Mouse (Mus musculus) adrenal gland (tissue): ENCODE data around the gene Grb10.

Source experiments
- intact Hi-C: fragments of 180-260 bp; cut with DNase I; formaldehyde crosslinking; loops from one replicate; pipeline ENCODE4 v1.15.1; 2025

The Grb10 gene

GRCm38 (mm10) chr11:11972401-11973110, 65.9 kb downstream of the Grb10 start:
- intact Hi-C loops: loop anchor here (2.0 kb wide), 1 partner anchor 152 kb away; no protein-coding TSS in a partner anchor

DNA sequence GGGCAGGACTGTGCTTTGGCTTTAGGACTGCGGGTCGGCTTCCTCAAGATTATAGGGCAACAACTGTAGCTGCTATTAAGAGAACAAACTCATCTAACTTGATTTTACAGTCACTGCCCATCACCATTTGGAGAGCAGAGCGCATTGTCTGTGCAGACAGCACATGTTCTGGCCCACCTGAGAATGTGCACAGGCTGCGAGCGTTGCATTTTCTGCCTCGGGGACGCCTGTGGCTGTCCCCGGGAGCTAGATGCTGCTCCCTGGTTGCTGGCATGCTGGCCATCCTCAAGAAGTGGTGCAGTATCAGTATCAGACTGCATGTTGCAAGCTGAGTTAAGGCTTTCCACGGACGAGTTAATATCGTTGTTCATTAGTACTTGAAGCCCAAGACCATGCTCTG, 68.2 kb downstream of the Grb10 start:
- intact Hi-C loops: no loop called here

DNA sequence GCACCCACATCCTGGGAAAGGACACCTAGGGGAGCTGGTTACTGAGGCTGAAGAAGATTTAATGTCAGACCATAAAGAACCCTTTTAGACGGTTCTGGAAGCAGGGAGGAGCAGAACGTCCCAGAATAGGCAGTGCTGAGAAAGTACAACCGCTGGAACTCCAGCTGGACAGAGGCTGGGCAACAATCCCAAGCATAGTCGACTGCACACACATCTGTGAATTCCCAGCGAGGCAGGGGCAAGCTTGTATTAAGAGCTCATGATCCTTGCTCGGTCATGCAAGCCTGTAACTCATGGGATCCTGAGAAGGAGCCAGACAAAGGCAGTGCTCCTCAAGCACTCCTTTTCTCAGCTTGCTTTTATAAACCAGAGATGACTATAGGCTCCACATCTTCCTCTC, 69.7 kb downstream of the Grb10 start:
- intact Hi-C loops: no loop called here

DNA sequence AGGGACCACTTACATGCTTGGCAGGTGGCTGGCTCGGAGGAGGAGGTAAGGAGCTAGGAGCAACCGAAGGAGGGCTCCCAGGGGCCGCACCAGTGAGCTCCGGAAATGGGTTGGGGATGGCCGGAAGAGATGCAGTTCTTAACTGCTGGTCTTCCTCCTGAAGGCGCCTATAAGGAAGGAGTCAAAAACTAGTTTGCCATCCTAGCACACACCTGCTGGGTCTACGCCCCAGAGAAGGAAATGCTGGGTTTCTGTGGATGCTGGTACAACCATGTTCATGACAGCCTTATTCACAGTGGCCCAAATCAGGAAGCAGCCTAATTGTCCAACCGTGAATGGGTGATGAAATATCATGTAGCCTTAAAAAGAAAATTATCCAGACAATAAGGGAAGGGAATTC, 71.0 kb downstream of the Grb10 start:
- intact Hi-C loops: no loop called here

DNA sequence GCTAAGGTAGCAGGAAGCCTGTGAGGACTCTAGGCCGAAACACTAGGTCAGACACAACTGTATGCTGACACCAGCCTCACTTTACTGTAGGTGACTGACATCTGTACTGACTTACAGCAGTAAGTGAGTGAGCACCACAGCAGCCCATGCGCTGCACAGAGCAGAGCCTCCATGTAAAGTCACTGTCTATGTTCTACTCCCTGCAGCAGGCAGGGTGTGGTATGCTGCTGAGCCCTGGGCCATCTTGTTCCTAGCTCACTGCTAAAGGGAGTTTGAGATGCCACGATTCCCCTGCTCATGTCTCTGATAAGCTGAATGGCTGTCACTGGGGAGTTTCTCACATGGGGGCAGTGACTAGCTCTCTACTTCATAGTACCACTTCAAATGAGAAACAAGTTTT, 72.3 kb downstream of the Grb10 start:
- intact Hi-C loops: no loop called here

GRCm38 (mm10) chr11:11965501-11966125, 72.9 kb downstream of the Grb10 start:
- intact Hi-C loops: no loop called here

DNA sequence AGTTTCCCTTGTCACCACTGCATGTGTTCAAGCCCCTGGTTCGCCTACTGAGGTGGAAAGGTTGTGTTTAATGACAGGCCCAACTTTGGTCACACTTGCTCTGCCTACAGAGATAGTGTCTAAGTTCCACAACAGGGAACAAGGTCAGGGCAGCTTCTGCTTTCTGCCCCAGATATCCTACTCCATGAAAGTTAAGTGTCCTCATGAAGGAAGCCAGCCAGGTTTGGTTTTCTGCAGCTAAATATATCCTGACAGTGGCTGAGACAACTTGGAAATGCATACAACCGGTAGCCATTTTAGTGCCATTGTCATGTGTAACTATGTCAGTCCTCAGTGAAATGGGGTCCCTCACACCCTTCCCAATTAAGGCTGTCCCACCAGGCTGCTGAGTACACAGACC, 73.8 kb downstream of the Grb10 start:
- intact Hi-C loops: no loop called here

DNA sequence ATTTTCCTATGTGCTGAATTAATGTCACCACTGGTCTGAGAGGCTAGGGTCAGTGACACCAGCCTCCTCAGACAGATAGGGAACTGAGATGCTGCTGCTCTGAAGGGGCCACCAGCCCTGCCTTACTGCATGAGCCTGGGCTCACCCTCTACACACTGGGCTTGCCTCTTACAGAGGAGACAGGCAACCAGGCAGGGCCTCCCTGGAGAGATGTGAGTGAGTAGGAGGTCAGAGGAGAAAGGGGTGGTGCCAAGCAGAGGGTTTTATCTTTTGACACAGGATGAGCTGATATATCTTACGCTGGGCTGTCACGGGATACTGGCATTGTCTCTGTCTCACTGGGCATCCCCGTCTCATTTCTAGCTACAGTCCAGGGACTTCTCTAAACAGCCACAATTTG, 74.9 kb downstream of the Grb10 start:
- intact Hi-C loops: no loop called here

GRCm38 (mm10) chr11:11963065-11963464, 75.4 kb downstream of the Grb10 start:
- intact Hi-C loops: no loop called here

DNA sequence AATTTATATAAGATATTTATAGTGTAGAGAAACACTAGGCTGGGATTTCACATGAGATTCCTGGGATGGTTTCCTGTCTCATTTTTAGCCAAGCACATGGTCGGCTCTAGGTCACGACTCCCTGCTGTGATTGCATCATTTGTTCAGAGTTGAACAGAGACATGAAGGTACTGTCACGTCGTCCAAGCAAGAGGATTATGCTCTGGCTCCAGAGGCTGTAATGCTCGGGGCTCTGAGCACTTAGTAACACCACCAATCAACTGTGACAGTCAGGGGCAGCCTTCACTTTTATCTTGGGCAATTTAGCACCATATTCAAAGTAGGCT, 75.9 kb downstream of the Grb10 start:
- intact Hi-C loops: no loop called here

GRCm38 (mm10) chr11:11961917-11962628, 76.4 kb downstream of the Grb10 start:
- intact Hi-C loops: no loop called here

- intact Hi-C loops: no loop called here
Measured at GRCm38 (mm10) chr11:11960858-11961257, 77.6 kb downstream of the Grb10 start.

GRCm38 (mm10) chr11:11960227-11960626, 78.3 kb downstream of the Grb10 start:
- intact Hi-C loops: no loop called here

DNA sequence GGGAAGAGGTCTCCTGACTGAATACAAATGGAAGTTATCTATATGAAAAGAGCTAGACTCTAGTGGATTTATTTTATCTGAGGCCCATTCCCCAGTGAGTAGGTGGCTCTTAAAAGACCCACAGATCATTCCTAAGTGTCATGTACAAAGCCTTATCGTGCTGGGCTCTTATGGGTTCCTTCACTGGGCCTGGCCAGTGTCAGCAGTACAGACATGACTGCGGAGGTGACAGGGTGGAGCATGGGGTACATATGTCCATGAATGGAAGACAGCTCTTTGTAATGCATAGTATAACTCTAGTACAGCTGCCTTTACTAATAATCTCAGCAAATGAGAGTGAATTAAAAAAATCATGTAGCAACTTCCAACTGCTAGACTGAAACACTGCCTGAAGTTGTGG, 80.0 kb downstream of the Grb10 start:
- intact Hi-C loops: no loop called here

GRCm38 (mm10) chr11:11958061-11958361, 80.5 kb downstream of the Grb10 start:
- intact Hi-C loops: no loop called here

GRCm38 (mm10) chr11:11957211-11958060, 81.0 kb downstream of the Grb10 start:
- intact Hi-C loops: no loop called here

- intact Hi-C loops: no loop called here
Measured at GRCm38 (mm10) chr11:11955783-11956182, 82.7 kb downstream of the Grb10 start.

- intact Hi-C loops: no loop called here
Measured at GRCm38 (mm10) chr11:11954606-11955005, 83.9 kb downstream of the Grb10 start.

DNA sequence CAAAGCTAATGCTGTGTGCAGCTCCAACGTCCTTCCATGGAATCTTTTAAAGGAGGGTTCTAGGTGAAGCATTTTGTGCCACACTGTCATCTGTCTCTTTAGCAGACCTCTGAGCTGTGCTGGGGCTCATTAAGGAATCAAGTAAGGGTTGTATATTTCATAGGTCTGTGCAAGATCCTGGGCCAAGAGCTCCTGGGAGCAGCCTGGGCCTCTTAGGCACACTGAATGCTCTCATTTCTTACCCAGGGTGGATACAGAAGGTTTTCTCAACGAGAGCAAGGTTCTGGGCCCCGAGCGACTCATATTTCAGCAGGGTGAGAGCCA, 84.4 kb downstream of the Grb10 start:
- intact Hi-C loops: no loop called here

GRCm38 (mm10) chr11:11953364-11954114, 84.9 kb downstream of the Grb10 start:
- intact Hi-C loops: no loop called here

DNA sequence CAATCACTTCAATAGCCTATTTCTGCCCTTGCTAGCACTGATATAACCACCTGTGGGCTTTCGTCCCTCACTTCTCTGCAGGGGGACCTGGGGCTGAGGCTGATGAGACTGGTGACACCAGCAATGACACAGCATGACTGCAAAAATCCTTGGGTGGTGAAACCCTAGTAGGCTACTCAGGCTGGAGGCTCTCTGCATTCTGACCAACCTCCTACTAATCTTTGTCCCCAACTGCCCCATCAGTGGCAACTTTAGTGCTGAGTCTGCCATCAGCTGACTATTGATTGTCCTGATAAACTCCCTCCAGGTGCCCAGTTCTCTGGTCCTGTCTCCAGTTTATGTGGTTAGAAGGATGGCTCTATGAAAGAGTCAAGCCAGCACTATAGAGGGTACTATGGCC, 85.9 kb downstream of the Grb10 start:
- intact Hi-C loops: no loop called here
